Mouse (Mus musculus): Measurements from ENCODE around the gene Aff3. TPM values are rescaled to one million over a fixed set of nuclear protein-coding genes. Genes with fewer than 3 reads are reported as not detected.
A peak's percentile ranks its signal among the peaks of the same experiment; 100 is the strongest.

Aff3 gene
- total RNA-seq, 2 experiments from 2014 or later, result 94.2 to 102 TPM

DNA sequence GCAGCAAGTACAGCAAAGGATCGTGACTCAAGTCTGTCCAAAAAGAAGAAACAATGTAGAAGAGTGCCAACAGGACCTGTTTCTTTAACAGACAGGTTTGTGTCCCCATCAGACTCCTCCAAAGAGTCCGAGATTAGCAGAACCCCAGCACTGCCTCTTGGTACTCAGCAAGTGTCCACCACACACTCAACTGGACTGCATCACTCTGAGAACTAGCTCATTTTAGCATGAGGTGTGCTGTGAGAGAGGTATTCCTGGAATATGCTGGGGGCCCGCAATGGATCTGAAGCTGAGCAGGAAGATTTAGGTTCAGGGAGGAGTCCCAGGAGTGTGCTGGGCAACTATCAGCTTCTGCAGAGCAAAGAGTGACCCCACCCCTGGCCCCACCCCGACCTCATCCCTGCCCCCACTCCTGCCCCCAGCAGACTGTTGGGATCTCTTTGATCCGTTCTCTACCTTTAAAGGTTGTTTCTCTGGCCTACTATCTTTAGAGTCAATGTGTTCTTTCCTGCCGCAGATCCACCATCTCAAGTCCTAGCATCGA is 157.0 kb downstream of the Aff3 start:
- intact Hi-C loops (cut with DNase I), result no loop called here
- DNase-seq (ENCODE audit: low spot score in 2 of 2), result no peak

- DNase-seq (ENCODE audit: low spot score in 2 of 2), result no peak
- intact Hi-C loops (cut with DNase I), result no loop called here
Measured at GRCm38 (mm10) chr1:38506396-38506795, 158.4 kb downstream of the Aff3 start.

GRCm38 (mm10) chr1:38503431-38504089 is 161.2 kb downstream of the Aff3 start:
- intact Hi-C loops (cut with DNase I), result no loop called here
- no peak for DNase-seq (ENCODE audit: low spot score in 2 of 2)

- intact Hi-C loops (cut with DNase I), result no loop called here
- DNase-seq (ENCODE audit: low spot score in 2 of 2), result no peak
Measured at GRCm38 (mm10) chr1:38502797-38503196, 162.0 kb downstream of the Aff3 start.

GRCm38 (mm10) chr1:38501231-38501630 is 163.5 kb downstream of the Aff3 start:
- intact Hi-C loops (cut with DNase I), result no loop called here
- DNase-seq (ENCODE audit: low spot score in 2 of 2), result no peak

- DNase-seq (ENCODE audit: low spot score in 2 of 2), result no peak
- intact Hi-C loops (cut with DNase I), result no loop called here
Measured at GRCm38 (mm10) chr1:38499500-38499899, 165.3 kb downstream of the Aff3 start.

- intact Hi-C loops (cut with DNase I), result no loop called here
- no peak for DNase-seq (ENCODE audit: low spot score in 2 of 2)
Measured at GRCm38 (mm10) chr1:38497576-38497975, 167.2 kb downstream of the Aff3 start.

GRCm38 (mm10) chr1:38496886-38497528 is 167.7 kb downstream of the Aff3 start:
- intact Hi-C loops (cut with DNase I), result no loop called here

DNA sequence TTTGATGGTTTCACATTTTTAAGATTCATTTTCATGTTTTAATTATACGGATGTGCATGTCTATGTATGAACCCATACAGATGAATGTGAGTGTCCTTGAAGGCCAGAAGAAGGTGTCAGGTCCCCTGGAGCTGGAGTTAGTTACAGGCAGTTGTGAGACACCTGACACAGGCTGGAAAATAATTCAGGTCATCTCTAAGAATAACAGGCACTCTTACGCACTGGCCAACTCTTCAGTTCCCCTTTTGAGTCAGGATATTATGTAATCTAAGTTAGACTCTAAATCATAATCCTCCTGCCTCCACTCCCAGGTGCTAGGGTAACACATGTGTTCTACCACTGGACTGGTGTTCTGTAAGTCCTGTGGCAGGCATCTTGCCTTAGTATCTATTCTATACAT is 169.5 kb downstream of the Aff3 start:
- intact Hi-C loops (cut with DNase I), result no loop called here
- DNase-seq (ENCODE audit: low spot score in 2 of 2), result no peak

More at GRCm38 (mm10) chr1:38496886-38497528, 167.7 kb downstream of the Aff3 start:
- no peak for DNase-seq (ENCODE audit: low spot score in 2 of 2)

GRCm38 (mm10) chr1:38489733-38490132 is 175.0 kb downstream of the Aff3 start:
- DNase-seq (ENCODE audit: low spot score in 2 of 2), result no peak
- intact Hi-C loops (cut with DNase I), result no loop called here

GRCm38 (mm10) chr1:38488667-38489210 is 176.0 kb downstream of the Aff3 start:
- intact Hi-C loops (cut with DNase I), result no loop called here
- DNase-seq (ENCODE audit: low spot score in 2 of 2), result no peak

DNA sequence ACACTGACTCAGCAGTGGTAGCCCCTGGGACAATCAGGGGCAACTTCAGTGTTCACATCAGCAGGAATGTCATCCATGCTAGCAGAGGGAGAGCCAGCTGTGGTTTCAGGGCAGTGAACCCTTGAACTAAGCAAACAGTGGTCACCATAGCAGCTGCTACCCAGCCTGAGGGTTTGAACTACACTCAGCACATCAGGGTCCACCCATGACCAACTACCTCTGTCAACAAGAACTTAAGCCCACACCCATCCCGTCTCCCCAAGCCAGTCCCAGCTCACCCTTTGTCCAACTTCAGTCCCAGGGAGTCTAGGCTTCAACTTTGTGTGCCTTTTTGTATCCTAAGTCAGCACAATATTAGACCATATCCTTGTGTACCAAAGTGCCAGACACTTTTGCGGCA is 176.9 kb downstream of the Aff3 start:
- no peak for DNase-seq (ENCODE audit: low spot score in 2 of 2)
- intact Hi-C loops (cut with DNase I), result no loop called here

DNA sequence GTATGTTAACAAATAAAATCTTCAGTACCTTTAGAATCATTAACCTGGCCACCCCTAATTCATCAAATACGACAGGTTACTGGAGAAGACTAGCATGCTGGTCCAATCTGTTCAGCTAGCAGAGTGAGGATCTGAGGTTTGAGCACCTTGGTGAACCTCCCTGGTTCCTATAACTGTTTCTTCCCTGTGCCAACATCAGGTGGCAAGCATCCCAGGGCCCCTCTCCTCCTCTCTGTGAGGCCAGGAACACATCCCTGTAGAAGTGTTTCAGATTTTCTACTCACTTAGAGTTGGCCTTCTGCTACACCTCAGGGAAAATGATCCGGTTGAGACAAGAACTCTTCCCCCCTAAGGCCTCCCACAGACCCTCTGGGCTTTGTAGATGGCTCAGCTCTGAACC is 181.6 kb downstream of the Aff3 start:
- intact Hi-C loops (cut with DNase I), result no loop called here
- no peak for DNase-seq (ENCODE audit: low spot score in 2 of 2)

GRCm38 (mm10) chr1:38478246-38478743 is 186.5 kb downstream of the Aff3 start:
- intact Hi-C loops (cut with DNase I), result no loop called here
- peak in 1 of 2 experiments; percentile 18 for DNase-seq (ENCODE audit: low spot score in 2 of 2)

DNA sequence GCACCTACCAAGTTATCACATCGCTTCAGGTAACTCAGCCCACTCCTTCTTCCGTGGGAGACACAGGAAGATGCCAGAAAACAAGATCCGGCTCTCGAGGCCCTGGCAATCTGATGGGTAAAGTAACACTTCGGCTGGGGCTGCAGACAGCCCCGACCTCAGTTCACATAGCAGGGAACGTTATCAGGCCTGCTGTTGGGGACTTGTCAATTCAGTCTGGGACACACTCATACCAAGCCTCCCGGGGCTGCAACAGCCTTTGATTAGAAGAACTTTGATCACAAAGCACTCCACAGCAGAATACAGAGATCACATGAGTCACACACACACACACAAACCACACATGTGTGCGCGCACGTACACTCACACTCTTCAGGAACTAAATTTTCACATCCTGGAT is 193.9 kb downstream of the Aff3 start:
- intact Hi-C loops (cut with DNase I), result no loop called here
- no peak for DNase-seq (ENCODE audit: low spot score in 2 of 2)

GRCm38 (mm10) chr1:38470166-38470565 is 194.6 kb downstream of the Aff3 start:
- intact Hi-C loops (cut with DNase I), result no loop called here
- DNase-seq (ENCODE audit: low spot score in 2 of 2), result no peak

DNA sequence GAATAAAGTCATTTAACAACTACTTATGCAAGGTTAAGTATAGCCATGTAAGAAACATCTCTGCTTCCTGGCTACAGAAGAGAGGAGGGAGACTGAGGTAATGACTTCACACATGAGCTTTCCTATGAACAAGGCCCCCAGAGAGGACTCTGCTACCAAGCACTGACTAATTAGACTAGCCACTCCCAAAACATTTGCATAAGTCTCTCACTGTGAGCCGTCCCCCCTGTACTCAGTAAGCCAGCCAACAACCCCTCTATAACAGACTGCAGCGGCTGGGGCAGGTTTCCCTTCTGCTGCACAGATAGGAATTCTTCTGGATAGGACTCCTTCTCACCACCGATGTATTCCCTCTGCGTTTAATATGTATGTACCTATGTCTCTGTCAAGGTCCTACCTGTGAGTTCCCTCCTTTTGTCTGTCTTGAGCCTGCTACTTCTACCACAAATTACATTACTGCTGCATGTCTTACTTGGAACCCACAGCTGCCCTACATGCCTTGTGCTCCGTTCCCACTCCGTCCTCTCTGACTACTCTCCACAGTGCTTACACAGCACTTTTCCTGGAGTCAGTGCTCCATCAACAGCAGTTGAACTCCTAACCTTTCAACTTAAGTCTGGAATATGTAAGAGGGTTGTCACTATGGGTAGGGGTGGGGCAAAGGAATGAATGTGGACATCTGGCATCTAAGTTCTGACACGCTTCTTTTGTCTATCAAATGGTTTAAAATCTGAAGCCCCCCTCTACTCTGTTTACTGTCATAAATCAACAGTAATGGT is 197.3 kb downstream of the Aff3 start:
- intact Hi-C loops (cut with DNase I), result no loop called here
- no peak for DNase-seq (ENCODE audit: low spot score in 2 of 2)

DNA sequence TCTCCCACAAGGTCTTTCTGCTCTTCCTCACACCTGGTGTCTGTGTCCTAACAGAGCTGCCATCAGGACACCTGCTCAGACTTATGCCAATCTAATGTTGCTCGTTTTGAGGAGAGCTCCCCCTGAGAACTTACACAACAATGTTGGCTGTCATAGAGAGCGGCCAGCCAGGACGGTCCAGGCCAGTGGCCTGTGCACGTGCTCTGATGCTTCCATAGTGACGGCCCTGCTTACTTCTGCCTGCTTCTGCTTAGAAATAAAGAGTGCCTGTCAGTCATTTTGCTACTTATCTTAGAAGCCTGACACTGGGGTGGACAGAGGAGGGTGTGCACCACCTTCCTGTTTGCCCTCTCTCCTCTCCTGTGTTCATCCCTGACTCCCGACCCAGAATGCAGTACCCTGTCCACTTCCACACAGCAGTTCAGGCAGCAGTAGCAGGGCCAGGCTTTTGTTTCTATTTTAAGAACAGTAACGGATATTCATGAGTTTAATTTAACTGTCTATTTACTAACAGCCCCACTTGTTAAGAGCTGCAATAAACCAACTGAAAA is 208.0 kb downstream of the Aff3 start:
- DNase-seq (ENCODE audit: low spot score in 2 of 2), result no peak
- intact Hi-C loops (cut with DNase I), result no loop called here

DNA sequence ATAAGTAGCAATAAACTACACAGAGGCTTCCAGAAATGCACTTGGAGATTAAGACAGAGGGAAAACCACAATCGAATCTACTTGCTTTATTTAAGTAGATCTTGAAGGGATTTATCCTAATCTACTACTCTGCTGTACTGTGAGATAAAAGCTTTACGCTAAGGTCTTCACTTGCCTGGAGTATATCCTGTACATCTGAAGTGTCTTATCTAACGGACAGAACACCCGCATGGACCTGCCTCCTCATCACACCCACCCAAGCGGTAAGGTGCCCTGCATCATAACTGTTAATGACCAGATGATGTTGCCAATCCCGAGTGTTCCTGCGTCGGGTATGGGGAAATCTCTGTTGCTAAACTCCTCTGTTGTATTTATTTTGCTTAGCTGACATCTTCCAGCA is 209.8 kb downstream of the Aff3 start:
- intact Hi-C loops (cut with DNase I), result no loop called here
- no peak for DNase-seq (ENCODE audit: low spot score in 2 of 2)

GRCm38 (mm10) chr1:38451367-38451766 is 213.4 kb downstream of the Aff3 start:
- DNase-seq (ENCODE audit: low spot score in 2 of 2), result no peak
- intact Hi-C loops (cut with DNase I), result no loop called here
